Mouse (Mus musculus) heart, embryonic 11.5 days (tissue): ENCODE results near the gene Leap2. TPM values are rescaled to one million over a fixed set of nuclear protein-coding genes. Genes with fewer than 3 reads are reported as not detected.

ENCODE experiments used
- ATAC-seq: fragments of 200-750 bp; cut with Nextera tagmentation; replicated peaks from 2 replicates; pipeline ENCODE4 v1.8.0; 2017; ENCODE audit warnings: moderate library complexity; ENCODE audit not compliant: insufficient number of reproducible peaks, low FRiP score, low TSS enrichment
- H3K27ac ChIP-seq: fragments of 300-500 bp; sonication (generic); 2 replicates; pipeline ENCODE4 v1.5.1; 2014; ENCODE audit warnings: mild to moderate bottlenecking, low read depth, low read length
- H3K27me3 ChIP-seq: fragments of 300-500 bp; sonication (generic); 2 replicates; pipeline ENCODE4 v1.6.1; 2014; ENCODE audit warnings: mild to moderate bottlenecking, low read length, mixed read lengths; ENCODE audit not compliant: control insufficient read depth, insufficient read depth
- H3K36me3 ChIP-seq: fragments of 300-500 bp; sonication (generic); 2 replicates; pipeline ENCODE4 v1.6.1; 2014; ENCODE audit warnings: mild to moderate bottlenecking, low read length, moderate library complexity, mixed read lengths; ENCODE audit not compliant: control insufficient read depth, insufficient read depth
- H3K4me1 ChIP-seq: fragments of 300-500 bp; sonication (generic); 2 replicates; pipeline ENCODE4 v1.6.1; 2014; ENCODE audit warnings: low read length; ENCODE audit not compliant: control insufficient read depth, insufficient read depth
- H3K4me2 ChIP-seq: fragments of 300-500 bp; sonication (generic); 2 replicates; pipeline ENCODE4 v1.6.1; 2014; ENCODE audit warnings: mild to moderate bottlenecking, moderate library complexity
- H3K4me3 ChIP-seq: fragments of 300-500 bp; sonication (generic); 2 replicates; pipeline ENCODE4 v1.5.1; 2014; ENCODE audit warnings: low read depth, low read length
- H3K9ac ChIP-seq: fragments of 300-500 bp; sonication (generic); 2 replicates; pipeline ENCODE4 v1.6.1; 2014; ENCODE audit warnings: mild to moderate bottlenecking, low read depth, low read length, moderate library complexity
- H3K9me3 ChIP-seq: fragments of 300-500 bp; sonication (generic); replicated peaks from 2 replicates; pipeline ENCODE4 v1.6.1; 2016; ENCODE audit warnings: low read length; ENCODE audit not compliant: control insufficient read depth
- WGBS: fragments of 180-500 bp; shearing (Covaris S2); extraction: QIAGEN DNeasy Blood & Tissue Kit; methylation state at CpG from one replicate; pipeline ENCODE4 v1.1.7; 2014; ENCODE audit not compliant: insufficient replicate concordance; 5-methylcytosine and 5-hydroxymethylcytosine counted together
- polyA plus RNA-seq: library from polyadenylated mRNA; unstranded; fragments of >200 nt; fragmentation: Nextera tagmentation; extraction: Ambion mirVana; gene quantifications from 2 replicates; pipeline ENCODE4 v1.2.1, GENCODE M21; 2014

The Leap2 gene
- not detected in 2 replicates for polyA plus RNA-seq

DNA sequence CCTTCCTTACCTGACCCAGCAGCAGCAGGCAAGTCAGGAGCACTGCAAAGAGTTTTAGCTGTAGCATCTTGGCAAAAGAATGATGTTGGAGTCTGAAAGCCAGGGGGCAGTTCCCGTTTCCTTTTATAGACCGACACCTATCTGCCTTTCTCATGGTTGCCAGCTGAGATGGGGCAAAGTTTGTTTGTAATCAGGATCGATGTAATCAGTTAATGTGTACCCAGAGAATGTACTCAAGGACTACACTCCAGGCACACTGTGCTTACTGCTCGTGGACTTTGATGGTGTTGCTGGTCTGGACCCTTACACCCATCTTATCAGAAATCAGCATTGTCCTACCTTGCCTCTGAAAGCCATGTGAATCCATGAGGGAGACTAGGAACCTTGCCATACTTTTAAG lies at the start of gene Leap2:
TSS of gene Leap2 (minus strand) at position 135 of the 400 bp plus-strand sequence.
- no peaks in the 10 kb centered on the region for H3K27me3 ChIP-seq
- 86% methylated on average over 4 of the region's 4 CpGs for WGBS
- no peak within 1 kb of the TSS for H3K27ac ChIP-seq
- no peak within 1 kb of the TSS for H3K4me3 ChIP-seq
- H3K4me2 ChIP-seq = no peak within 1 kb of the TSS
- peaks cover 3% of the 10 kb centered on the region; the same call in 1 of the 2 replicates for H3K4me1 ChIP-seq
- no peak within 1 kb of the TSS for H3K9ac ChIP-seq
- peaks cover 15% of the 10 kb centered on the region for H3K36me3 ChIP-seq
- ATAC-seq = no peak
- no peaks in the 10 kb centered on the region for H3K9me3 ChIP-seq

DNA sequence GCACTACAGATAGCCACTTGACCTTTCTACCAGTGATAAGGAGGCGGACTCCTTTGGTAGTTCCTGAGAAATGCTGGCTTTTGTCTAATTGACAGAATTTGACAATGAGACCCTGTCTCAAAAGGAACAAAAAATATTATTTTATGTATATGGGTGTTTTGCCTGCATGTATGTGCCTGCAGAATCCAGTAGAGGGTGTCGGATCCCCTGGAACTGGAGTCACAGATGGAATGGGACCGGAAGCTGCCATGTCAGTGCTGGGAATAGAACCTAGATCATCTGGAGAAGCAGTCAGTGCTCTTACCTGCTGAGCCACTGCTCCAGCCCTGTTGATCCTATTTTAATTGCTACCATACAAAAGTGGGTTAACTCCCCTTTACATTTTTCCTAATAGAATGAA lies 49.7 kb upstream of the Leap2 start:
- H3K36me3 ChIP-seq = no peaks in the 10 kb centered on the region
- H3K4me3 ChIP-seq = no peak overlapping the region
- WGBS = 71% methylated on average over 3 of the region's 3 CpGs
- no peaks in the 10 kb centered on the region for H3K9me3 ChIP-seq
- peaks cover 45% of the 10 kb centered on the region for H3K27me3 ChIP-seq
- H3K4me2 ChIP-seq = no peak overlapping the region
- ATAC-seq = no peak
- H3K27ac ChIP-seq = no peak overlapping the region
- H3K9ac ChIP-seq = no peak overlapping the region
- H3K4me1 ChIP-seq = 0 out of 2 replicates have a peak, but pooled peaks cover 7% of the 10 kb centered on the region

DNA sequence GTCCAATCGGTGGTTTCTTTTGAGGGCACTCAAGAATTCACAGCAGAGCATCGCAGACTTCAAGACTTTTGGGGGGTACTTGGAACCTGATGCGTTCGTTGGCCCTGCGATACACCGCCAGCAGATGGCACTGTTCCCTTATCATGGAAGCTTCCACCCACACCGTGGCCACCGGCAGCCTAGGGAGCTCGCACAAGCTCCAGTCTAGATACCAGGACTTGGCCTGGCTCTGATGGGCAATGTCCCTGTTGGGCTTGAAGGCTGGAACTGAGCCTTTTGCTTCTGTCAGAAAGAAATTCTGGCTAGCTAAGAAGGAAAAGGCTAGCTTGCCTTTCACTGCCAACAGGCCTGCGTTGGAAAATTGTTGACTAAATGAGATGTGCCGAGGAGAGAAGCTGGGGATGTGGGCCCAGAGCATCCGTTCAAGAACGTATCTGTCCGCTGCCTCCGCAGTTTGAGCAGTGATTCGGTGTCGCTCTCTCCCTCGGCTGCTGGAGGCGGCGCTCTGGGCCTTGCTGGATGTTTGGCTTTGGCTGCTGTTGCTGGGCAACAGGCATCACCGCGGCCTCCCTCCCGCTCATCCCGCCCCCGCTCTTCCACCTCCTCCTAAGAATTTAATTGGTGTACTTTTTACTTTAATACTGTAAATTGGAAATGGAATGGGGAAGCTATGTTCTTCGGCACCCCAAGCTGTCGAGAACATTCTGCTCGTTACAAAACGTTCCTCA lies 47.2 kb upstream of the Leap2 start, which contains the start of gene Gm9837:
TSS of gene Gm9837 (minus strand) at position 512 of the 728 bp plus-strand sequence.
- Histone ChIP-seq H3K4me2 (peak within 1 kb of the TSS; percentile 63), H3K9me3 (no peaks in the 10 kb centered on the region), H3K27ac (no peak within 1 kb of the TSS), H3K27me3 (peaks cover 50% of the 10 kb centered on the region), H3K4me3 (0 out of 2 replicates have a peak within 1 kb of the TSS, but pooled peaks have one; percentile 10), H3K4me1 (peaks cover 7% of the 10 kb centered on the region; the same call in 1 of the 2 replicates), H3K9ac (no peak within 1 kb of the TSS), H3K36me3 (no peaks in the 10 kb centered on the region)
- 3% methylated on average over 29 of the region's 29 CpGs for WGBS
- 0 out of 2 replicates have a peak, but pooled peaks have one; percentile 57 for ATAC-seq

DNA sequence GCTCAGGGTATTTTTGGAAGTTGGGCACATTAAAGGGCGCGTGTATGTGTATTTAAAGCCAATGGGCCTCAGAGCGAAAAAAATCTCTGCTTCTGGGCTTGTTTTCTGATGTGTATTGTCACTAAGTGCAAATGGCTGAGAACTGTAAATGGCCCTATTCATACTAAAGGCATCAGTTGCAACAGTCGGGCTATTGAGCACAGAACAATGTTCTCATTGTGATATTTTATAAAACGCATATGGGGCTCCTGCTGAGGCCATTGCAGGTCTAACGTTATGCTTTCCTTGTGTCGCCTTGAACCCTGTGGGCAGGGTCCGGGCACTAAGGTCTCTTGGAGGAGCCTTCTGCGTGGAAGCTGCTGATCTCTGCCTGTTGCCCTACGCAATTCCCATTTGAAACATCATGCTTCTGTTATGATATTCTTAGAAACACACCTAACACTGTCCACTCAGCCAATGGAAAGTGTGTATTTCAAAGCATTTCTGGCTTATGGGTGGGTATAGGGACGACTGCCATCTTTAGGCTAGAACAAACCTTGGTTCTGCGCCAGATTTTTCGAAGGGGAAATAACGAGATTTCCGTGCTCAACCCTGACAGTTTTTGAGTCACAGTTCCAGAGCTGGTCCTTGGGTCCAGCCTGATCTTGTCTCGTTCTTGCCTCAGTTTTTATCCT lies 46.5 kb upstream of the Leap2 start:
- no peak for ATAC-seq
- Histone ChIP-seq H3K27me3 (peaks cover 51% of the 10 kb centered on the region), H3K27ac (no peak overlapping the region), H3K9ac (no peak overlapping the region), H3K4me2 (peak overlapping the region; percentile 63), H3K9me3 (no peaks in the 10 kb centered on the region), H3K36me3 (no peaks in the 10 kb centered on the region), H3K4me3 (no peak overlapping the region), H3K4me1 (peaks cover 7% of the 10 kb centered on the region; the same call in 1 of the 2 replicates)
- 38% methylated on average over 16 of the region's 16 CpGs for WGBS

DNA sequence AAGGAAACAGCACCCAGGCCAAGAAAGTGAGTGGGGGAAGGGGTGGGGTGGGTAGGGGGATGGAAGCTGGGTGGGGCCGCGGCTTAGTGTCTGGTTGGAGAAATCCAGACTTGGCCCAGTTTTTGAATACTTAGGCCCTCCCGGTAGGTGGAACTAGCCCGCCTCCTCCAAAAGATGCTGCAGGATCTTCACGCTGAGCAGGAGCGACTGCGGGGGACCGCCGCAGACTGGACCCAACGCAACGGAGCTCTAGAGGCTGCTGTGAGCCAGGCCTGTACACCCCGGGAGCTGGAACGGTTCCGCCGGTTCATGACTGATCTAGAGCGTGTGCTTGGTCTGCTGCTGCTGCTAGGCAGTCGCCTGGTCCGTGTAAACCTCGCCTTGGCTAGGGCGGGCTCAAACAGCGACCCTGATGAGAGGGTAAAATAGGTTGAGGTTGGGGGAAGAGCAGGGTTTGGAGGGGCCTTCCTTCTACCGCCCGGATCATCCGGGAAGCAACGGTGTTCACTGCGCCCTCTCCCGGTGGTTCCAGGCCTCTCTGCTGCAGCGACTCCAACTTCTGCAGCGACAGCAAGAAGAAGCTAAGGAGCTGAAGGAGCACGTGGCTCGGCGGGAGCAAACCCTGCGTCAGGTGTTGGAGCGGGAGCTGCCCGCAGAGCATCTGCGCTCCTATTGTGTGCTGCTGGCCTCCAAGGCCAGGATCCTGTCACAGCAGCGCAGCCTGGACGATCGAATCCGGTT lies 43.4 kb upstream of the Leap2 start:
- peak overlapping the region; percentile 72 for H3K4me2 ChIP-seq
- no peak overlapping the region for H3K27ac ChIP-seq
- H3K9ac ChIP-seq = peak overlapping the region; percentile 61
- no peaks in the 10 kb centered on the region for H3K9me3 ChIP-seq
- H3K4me1 ChIP-seq = peaks cover 7% of the 10 kb centered on the region; the same call in 1 of the 2 replicates
- 8% methylated on average over 40 of the region's 40 CpGs for WGBS
- ATAC-seq = no peak
- no peaks in the 10 kb centered on the region for H3K36me3 ChIP-seq
- H3K4me3 ChIP-seq = peak overlapping the region; percentile 35
- H3K27me3 ChIP-seq = peaks cover 69% of the 10 kb centered on the region

DNA sequence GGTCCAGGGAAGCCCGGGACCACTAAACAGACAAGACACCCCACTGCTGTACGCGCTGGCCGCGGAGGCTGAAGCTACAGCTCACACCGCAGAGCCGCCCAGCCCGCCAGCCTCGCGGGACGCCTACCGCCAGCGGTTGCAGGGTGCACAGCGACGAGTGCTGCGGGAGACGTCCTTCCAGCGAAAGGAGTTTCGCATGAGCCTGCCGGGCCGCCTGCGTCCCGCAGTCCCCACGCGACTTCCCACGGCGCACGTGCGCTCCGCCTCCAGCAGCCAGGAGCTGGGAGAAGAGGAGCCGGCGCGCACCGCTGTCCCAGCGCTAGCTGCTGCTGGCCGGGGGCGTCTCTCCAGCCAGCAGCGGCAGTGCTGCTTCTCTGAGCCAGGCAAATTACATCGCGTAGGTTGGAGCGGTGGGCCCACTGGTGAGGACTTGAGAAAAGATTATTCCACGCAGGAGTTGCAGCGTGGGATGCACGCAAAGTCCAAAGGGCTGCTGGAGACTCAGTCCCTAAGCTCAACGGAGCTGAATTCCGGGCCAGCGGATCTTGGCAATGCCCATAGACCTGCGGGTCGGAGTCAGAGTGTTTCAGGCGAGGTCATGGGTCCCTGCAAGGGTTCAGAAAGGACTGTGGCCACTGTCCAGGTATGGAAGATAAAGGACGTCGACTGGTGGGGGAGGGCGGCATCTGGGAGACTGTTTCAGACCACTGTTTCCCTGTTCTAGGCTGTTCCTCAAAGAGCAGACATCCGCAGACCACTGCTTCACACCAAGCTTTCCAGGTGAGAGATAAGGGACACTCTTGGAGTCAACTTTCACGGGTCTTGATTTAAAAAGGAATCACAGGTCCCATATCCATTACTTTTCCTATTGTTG lies 40.8 kb upstream of the Leap2 start:
- Histone ChIP-seq H3K27me3 (peaks cover 63% of the 10 kb centered on the region), H3K9ac (peak overlapping the region; percentile 44; the same call in 1 of the 2 replicates), H3K4me1 (no peaks in the 10 kb centered on the region; the same call in 1 of the 2 replicates), H3K36me3 (no peaks in the 10 kb centered on the region), H3K9me3 (no peaks in the 10 kb centered on the region), H3K27ac (no peak overlapping the region), H3K4me2 (peak overlapping the region; percentile 86), H3K4me3 (peak overlapping the region; percentile 47)
- WGBS = 6% methylated on average over 55 of the region's 55 CpGs
- no peak for ATAC-seq

GRCm38 (mm10) chr11:53461727-53462126 lies 38.8 kb upstream of the Leap2 start:
- WGBS = 26% methylated on average over 5 of the region's 5 CpGs

More at GRCm38 (mm10) chr11:53461727-53462126, 38.8 kb upstream of the Leap2 start:
- ATAC-seq = no peak
- no peak overlapping the region for H3K4me3 ChIP-seq
- H3K9me3 ChIP-seq = no peaks in the 10 kb centered on the region
- no peak overlapping the region for H3K9ac ChIP-seq
- H3K4me1 ChIP-seq = no peaks in the 10 kb centered on the region; the same call in 1 of the 2 replicates
- H3K27me3 ChIP-seq = peaks cover 57% of the 10 kb centered on the region
- H3K4me2 ChIP-seq = no peak overlapping the region
- no peak overlapping the region for H3K27ac ChIP-seq
- H3K36me3 ChIP-seq = no peaks in the 10 kb centered on the region
